Mouse (Mus musculus): ENCODE data around the gene Szrd1. TPM values are rescaled to one million over a fixed set of nuclear protein-coding genes. Genes with fewer than 3 reads are reported as not detected.

Gene Szrd1
- total RNA-seq, 2 experiments from 2014 or later: 92.4 to 108 TPM

DNA sequence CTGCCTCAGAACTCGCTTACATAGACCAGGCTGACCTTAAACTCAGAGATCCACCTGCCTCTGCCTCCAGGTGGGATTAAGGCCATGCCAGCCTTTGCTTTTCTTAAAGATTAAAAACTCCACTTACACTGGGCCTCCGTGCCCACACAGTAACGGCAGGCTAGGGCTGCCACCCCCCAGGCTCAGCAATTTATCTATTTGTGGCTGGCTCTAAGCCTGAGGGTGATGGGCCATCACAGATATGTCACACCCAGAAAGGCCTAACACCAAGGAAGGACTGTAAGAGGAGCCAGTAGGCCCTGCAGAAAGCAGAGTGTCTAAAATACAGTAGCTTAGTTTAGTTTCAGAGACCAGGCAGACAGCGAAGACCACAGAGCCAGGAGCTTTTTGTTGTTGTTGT lies 65.5 kb downstream of the Szrd1 start:
- intact Hi-C loops (cut with DNase I): no loop called here
- DNase-seq: no peak

DNA sequence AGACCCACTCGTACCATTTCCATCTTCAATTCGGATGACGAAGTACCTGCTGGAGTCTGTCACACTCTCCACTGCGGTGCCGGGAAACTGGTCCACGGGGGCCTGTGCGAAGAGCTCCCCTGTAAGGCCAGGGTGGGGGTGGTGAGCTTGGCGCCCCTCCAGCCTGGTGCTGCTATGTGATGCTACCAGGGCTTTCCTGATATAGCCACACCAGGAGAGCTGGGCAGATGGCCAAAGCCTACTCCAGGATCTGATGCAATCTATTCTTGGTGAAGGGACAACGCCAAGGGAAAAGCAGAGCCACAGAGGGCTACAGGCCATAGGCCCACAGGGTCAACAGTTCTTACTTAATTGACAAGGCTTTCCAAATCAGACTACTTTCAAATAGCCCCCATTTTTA lies 65.9 kb downstream of the Szrd1 start:
- intact Hi-C loops (cut with DNase I): no loop called here
- peak; percentile 57 to 77 for DNase-seq

DNA sequence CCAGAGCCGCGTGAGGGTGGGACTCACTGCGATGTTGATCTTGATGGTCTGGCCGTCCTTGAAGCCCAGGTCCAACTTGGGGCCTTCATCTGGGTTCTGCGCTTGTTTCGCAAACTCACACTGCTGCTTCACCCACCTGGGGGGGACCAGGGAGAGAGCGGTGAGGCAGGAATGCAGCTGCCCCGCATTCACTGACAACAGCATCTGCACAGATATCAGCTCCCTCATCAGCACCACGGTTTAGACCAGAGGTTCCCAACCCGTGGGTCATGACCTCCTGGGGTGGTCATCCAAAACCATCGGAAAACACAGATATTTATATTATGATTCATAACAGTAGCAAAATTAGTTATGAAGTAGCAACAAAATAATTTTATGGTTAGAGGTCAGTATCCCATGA lies 67.1 kb downstream of the Szrd1 start:
- DNase-seq: no peak
- intact Hi-C loops (cut with DNase I): no loop called here

DNA sequence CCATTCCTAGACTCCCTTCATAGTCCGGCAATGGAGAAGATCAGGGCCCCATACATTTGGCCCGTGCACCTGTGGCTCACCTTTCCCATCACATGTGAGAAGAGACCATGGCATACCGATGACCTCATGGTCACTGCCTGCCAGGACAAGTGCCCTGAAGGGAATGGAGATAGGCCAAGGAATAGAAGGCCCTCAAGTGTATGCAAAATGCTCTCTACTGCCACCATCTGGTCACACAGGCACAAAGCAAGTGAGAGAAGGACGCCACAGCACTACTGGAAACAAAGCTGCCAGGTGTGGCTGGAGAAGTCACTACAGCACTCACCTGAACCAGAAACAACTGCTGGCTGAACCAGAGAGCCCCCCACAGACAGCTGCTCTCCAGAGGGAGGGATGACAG lies 69.8 kb downstream of the Szrd1 start:
- DNase-seq: peak; percentile 61 to 78
- intact Hi-C loops (cut with DNase I): no loop called here

DNA sequence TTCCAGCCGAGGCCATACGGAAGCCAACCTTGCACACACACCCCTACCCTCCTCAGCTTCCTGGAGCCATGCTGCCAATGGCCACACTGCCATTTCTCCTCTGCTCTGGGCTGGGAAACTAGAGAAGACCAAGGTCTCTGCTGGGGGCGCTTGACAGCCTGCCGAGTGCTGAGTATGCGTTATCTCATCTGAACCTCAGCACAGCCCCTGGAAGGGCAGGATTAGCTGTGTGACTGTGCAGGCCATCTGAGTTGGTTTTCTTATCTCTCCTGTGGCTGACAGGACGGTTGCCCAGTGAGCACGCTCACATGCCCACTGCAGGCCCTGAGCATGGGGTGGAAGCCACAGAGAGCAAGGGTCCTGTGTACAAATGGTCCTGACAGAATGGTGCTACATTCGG lies 70.9 kb downstream of the Szrd1 start:
- intact Hi-C loops (cut with DNase I): no loop called here
- no peak for DNase-seq

DNA sequence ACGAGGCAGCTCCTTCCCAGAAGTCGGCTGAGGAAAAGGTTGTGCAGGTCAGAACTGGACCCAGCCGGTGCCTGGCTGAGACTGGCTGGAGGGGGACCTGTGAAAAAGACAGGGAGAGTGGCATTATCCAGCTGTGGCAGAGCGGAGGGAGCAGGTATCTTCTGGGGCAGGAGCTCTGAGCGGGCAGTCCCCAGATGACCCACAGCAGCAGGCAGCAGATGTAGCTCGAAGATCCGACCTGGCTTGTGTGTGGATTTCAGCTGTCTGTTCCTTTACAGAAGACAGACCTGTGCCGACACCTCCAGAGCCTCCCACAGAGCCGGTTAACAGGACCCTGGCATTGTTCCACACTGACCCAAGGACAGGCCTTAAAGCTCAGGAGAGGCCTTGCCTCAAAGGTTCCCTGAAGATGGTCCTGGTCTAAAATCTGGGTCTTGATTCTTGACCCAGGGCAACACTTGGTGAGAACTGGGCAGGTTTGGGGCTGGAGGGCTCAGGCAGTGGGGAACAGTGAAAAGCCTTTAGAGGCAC lies 72.0 kb downstream of the Szrd1 start:
- intact Hi-C loops (cut with DNase I): no loop called here

DNA sequence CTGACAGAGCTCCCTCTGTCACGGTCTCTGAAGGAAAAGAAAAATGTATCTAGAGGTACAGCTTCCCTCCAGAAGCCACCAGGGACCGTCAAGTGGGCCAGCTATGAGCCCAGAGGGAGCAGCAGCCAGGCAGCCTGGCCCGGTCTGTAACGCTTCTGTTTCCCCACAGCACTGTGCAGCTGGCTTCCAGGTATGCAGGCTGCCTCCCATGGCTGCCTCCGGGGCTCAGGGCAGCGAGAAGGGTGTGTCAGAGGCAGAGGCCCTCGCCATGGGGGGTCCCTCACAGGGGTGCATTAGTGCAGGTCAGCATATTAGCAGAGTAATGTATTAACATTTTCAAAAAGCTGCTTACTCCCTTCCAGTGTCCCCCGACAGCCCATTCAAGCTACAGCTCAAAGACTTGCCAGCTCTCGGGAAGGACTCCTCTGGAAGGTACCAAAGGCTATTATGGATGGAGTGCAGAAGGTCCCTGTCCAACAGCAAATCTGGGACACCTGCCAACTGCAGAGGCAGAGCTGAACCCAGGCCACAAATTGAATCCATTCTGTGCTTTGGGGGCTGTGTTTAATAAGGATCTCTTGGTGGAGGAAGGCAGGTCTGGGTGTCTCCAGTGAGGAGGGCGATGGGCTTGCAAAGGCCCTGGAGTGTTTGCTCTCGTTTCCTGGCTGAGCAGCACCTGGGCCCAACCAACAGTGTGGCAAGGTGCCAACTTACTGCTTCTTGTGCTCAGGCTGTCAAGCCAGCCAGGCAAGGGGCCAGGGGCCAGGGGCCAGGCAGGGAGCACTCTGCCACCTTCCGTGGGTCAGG lies 72.7 kb downstream of the Szrd1 start:
- peak; percentile 59 to 68 for DNase-seq
- intact Hi-C loops (cut with DNase I): no loop called here

More for the DNA sequence above, 72.0 kb downstream of the Szrd1 start:
- no peak for DNase-seq

DNA sequence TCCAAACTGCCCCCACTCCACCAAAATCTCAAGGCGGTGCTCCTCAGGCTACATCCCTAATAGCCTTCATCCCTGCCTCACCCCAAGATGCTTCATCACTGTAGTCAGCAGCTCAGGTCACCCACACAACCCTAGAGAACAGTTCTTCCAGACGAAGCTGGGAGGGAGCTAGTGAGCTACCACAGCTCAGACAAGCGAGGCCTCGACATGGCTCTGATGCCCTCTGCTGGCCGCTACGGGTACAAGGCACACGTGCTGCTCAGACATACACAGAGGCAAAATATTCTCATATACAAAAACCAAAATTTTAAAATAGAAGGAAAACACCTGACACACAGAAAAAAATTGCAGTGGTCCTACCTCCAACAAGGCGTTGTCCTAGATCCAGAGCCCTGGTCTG lies 74.5 kb downstream of the Szrd1 start:
- DNase-seq: peak; percentile 79 to 87
- intact Hi-C loops (cut with DNase I): loop anchor here (1.0 kb wide), 1 partner anchor 20 kb away; no protein-coding TSS in a partner anchor

DNA sequence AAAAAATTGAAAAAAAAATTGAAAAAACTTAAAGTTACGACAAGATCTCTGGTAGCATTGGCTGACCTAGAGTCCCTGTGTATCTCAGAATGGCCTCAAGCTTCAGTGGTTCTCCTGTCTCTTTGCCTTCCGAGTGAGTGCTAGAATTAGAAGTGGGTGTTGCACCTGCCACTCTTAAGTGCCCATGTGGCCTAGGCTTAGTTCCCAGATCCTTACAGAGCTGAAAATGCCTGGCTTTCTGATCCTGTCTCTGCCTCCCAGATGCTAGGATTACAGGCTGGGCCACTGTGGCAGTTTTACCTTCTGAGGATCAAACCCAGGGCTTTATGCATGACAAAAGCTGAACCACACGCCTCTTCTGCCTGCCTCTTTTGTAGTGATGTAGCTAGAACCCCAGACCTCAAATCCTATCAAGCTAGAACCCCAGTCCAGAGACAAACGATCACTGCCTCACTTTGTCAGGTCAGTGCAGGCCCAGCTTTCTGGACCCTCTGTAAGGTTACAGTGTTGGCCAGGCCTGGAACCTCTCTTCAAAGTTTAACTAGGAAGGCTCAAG lies 75.4 kb downstream of the Szrd1 start:
- DNase-seq: no peak
- intact Hi-C loops (cut with DNase I): no loop called here

Other genes with a start within 250 kb of the Szrd1 start
- 1 to 10 TPM in 1 of 2 experiments, under 1 TPM in 1; 0.65 to 1.1 TPM for gene Padi2, start 233.4 kb downstream of the Szrd1 start, total RNA-seq (2021)
- gene Sdhb, start 178.6 kb downstream of the Szrd1 start, total RNA-seq (2021): 100 to 1,000 TPM; 725 to 746 TPM
- gene Atp13a2, start 152.9 kb downstream of the Szrd1 start, total RNA-seq (2021): 10 to 100 TPM; 20.0 to 24.7 TPM
- 10 to 100 TPM; 47.6 to 53.7 TPM for gene Mfap2, start 129.4 kb downstream of the Szrd1 start, total RNA-seq (2021)
- gene Crocc, start 79.2 kb downstream of the Szrd1 start, total RNA-seq (2021): 1 to 10 TPM; 7.0 to 7.4 TPM
- gene Necap2, start 61.4 kb downstream of the Szrd1 start, total RNA-seq (2021): 10 to 100 TPM; 33.3 to 34.3 TPM
- not detected for gene Spata21, start 51.4 kb downstream of the Szrd1 start, total RNA-seq (2021)
- 10 to 100 TPM; 14.7 to 15.6 TPM for gene Fbxo42, start 8.1 kb upstream of the Szrd1 start, total RNA-seq (2021)
- 1 to 10 TPM; 1.0 to 1.2 TPM for gene Rsg1, start 74.2 kb upstream of the Szrd1 start, total RNA-seq (2021)
- gene Arhgef19, start 99.7 kb upstream of the Szrd1 start, total RNA-seq (2021): 10 to 100 TPM; 11.6 to 14.7 TPM
- 1 to 10 TPM; 8.1 TPM for gene Epha2, start 161.5 kb upstream of the Szrd1 start, total RNA-seq (2021)
- 1 to 10 TPM in 1 of 2 experiments, under 1 TPM in 1; 0.94 to 2.9 TPM for gene Fam131c, start 228.4 kb upstream of the Szrd1 start, total RNA-seq (2021)